Mouse (Mus musculus) embryo, embryonic 11.5 days (tissue): Measurements from ENCODE around the gene Bcam.
"Not testable (repeated sequence)": the region's sequence is repeated elsewhere in the genome, so short reads cannot be mapped to it uniquely, and the experiment has no call there.

Experiments used
- DNase-seq: peaks from one replicate; pipeline ENCODE4 v3.0.0-alpha.2; 2012; ENCODE audit warnings: low read depth, low spot score

Gene Bcam

DNA sequence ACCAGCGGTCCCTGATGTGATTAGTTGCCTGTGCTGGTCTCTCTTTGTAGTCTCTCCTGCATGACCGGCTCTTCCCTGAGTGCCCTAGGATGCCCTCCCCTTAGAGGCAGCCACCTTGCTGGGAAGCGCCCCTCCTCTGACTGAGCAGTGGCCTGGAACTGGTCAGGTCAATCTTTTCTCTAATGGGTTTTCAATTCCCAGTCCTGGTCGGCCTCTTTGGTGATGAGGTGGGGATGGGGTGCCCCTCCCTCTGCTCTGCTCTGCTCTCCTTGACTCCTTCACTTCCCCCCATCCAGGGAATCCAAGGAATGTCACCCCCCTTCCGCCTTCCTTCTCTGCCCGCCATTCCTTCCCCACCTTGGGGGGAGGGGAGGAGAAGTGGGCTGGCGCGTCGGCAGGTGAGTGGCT, at the start of gene Bcam:
TSS of gene Bcam (minus strand) at position 33 of the 408 bp plus-strand sequence.
- DNase-seq: no peak

GRCm38 (mm10) chr7:19818875-19819274, 48.1 kb upstream of the Bcam start:
- no peak for DNase-seq

DNA sequence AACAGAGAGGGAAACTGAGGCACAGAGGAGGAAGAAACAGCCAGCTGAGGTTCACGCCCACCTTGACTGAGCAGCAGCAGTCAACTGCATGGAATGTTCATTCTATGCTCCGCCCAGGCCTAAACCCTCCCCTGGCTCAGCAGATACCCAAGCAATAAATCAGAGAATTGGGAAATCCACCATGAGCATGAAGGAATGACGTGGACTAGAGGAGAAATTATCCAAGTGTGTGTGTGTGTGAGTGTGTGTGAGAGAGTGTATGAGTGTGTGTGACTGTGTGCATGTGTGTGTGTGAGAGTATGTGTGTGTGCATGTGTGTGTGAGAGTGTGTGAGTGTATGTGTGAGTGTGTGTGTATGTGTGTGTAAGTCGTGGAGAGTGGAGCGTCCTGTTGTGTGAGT, 47.6 kb upstream of the Bcam start:
- DNase-seq: no peak

DNA sequence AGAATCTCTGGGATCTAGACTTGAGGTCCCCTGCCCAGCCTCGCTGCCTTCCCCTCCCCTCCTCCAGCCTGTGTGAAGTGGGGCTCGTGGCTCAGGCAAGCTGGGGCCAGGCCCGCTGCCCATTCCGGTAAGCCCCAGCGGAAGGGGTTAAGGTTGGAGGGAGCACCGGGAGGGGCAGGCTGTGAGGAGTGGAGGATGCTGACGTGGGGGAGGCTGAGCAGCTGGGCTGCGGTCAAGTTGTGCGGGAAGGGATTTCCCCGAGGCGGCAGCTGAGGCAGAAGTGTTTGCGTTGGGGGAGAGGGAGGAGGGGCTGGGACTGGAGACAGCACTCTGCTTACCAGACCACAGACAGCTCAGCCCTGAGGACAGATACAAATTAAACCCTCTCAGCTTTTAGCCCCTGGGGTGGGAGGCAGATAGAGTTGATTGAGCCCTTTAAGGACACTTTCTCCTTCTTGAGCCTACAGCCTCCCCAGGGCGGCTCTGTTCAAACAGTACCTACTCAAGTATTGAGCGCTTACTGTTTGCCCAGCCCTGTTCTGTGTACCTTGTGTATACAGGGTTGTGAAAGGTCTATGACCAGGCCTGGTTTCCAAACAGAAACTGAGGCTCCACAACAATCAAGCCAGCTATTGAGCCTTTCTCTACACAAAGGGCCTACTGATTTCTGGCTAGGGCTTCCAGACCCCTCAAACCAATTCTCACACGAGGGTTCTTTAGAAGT, 46.7 kb upstream of the Bcam start:
- DNase-seq: peak; percentile 48

DNA sequence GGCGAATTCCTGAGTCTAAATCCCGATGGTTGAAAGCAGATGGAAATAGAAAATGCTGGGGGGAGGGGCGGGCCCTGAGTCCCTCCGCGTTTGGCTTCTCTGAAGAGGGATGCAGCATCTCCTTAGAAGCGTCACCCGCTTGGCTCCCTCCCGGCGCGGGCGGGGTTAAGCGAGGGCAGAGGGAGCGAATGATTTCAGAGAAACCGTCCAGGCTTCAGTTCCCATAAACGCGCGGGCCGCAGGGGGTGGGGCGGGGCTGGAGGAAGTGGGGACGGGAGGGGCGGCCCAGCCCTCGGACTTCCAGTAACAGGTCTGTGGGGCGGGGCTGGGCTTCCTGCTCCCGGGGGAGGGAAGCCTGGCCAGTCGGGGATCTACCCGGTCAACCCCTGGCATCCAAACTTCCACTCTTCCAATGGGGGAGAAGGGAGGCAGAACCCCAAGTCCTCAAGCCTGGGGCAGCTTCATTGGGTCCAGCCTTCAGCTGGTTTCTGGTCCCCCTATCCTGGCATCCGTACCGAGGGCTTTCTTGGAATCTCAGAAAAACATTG, 45.5 kb upstream of the Bcam start:
- peak; percentile 48 for DNase-seq

GRCm38 (mm10) chr7:19815296-19816223, 44.7 kb upstream of the Bcam start:
- DNase-seq: no peak

DNA sequence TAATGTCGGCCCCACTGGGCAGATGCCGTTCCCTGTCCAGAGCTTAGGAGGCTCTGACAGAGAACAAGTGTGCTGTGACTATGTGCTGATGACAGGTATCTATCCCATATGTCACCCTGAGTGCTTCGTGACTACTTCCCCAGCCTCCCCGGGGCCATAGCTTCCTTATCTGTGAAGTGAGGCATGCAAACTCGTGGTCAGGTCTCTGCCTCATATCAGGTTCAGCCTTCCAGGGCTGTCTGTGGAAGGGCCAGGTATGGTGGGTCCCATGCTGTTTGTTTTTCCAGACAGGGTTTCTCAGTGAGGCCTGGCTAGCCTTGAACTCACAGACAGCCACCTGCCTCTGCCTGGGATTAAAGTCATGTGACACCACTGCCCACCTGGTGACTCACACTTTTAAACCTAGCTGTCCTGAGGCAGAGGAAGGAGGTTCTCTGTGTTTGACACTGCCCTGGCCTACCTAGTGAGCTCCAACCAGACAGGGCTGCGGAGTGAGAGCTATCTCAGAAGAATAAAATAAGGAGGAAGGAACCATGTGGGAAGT, 42.8 kb upstream of the Bcam start:
- DNase-seq: no peak

GRCm38 (mm10) chr7:19813161-19813560, 42.3 kb upstream of the Bcam start:
- no peak for DNase-seq

GRCm38 (mm10) chr7:19811114-19811513, 40.3 kb upstream of the Bcam start:
- no peak for DNase-seq

- DNase-seq: no peak
Observed at GRCm38 (mm10) chr7:19809369-19809768, 38.6 kb upstream of the Bcam start.

DNA sequence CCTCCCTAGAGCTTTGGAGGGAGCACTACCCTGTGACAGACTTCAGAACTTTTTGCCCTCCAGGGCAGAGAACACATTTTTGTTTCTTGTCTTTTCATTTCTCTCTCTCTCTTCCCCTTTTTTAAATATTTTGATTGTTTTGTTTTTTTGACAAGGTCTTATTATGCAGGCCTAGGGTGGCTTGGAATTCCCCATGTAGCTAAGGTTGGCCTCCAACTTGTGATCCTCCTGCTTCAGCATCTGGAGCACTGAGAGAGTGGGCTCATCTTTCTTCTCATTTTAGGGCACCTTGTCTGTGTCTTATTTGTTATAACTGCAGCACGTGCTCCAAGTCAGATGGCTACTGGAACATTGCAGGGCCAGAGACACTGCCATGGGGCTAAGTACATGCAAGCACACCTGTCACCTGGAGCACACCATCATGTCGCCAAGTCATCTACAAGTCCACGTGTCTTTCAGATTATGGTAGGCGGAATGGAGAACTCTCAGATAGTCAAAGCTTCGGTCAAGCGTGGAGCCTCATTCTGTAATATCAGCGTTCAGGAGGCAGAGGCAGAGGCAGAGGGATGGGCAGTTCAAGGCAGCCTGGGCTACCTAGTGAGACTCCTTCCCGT, 35.6 kb upstream of the Bcam start:
- DNase-seq: no peak

DNA sequence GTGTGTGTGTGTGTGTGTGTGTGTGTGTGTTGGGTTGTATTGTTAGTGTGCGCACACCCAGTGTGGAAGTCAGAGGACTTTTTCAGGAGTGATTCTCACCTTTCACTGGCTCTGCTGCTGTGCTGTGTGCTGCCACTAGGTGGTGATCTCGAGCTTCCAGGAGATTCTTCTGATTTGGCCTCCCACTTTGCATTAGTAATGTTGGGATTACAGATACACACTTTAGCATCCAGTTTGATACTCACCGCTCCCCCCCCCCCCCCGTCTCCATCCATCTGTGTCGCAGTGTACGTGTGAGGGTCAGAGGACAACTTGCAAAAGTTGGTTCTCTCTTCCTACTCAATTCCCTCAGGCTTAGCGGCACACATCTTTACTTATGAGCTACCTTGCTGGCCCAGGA, 32.2 kb upstream of the Bcam start:
- no peak for DNase-seq

GRCm38 (mm10) chr7:19800764-19801163, 29.9 kb upstream of the Bcam start:
- peak; percentile 56 for DNase-seq

- no peak for DNase-seq
Observed at GRCm38 (mm10) chr7:19796697-19797588, 26.1 kb upstream of the Bcam start, which contains the start of gene Cblc. Cblc (minus strand) TSS chr7:19796809.

- no peak for DNase-seq
Observed at GRCm38 (mm10) chr7:19796254-19796653, 25.4 kb upstream of the Bcam start.

DNA sequence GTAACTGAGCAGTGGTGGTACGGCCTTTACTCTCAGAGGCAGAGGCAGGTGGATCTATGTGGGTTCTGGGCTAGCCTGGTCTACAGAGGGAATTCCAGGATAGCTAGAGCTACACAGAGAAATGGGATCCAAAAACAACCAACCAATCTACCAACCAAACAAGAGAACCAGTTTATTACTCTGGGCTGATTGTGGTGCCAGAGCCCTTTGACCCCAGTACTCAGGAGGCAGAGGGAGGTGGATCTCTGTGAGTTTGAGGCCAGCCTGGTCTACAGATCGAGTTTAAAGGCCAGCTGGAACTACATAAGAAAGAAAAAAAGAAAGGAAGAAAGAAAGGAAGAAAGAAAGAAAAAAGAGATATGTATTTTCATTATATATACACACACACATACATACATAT, 24.4 kb upstream of the Bcam start:
- DNase-seq: no peak

DNA sequence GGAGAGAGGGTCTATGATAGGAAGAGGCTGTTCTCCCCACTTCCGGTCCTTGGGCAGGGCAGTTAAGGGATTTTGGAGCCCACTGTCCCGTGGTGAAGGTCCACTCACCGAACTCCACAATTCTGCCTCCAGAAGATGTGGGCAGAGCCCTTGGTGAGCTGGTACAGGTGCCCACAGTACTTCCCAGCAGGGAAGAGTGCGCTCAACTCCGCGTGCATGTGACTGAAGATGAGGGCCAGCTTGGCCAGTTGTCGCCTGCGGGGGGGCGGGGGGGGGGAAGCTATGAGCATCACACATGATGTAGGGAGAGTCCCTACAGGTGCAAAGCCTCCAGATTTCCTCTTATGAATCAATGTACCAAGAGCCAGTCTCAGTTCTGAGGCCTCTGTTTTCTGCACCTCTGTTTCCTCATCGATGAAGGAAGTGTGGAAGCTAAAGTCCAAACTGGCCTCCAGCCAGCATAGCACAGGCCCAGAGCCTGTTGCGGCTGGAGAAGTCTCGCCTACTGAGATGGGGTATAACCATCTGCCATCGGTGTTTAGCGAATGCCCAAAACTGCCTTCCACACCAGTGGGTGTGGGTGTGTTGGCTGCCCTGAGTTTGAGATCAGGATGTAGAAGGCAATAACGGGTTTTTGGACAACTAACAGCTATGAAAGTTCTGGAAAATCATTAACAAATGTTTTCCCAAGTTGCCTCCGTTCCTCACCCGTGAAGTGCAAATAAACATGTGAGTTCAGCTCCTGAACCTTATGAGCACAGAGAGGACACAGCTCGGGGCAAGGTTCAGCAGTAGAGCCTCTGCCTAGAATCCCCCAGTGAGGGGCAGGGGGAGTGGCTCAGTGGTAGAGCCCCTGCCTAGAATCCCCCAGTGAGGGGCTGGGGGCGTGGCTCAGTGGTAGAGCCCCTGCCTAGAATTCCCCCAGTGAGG, 22.1 kb upstream of the Bcam start:
- no peak for DNase-seq

GRCm38 (mm10) chr7:19791504-19791903, 20.7 kb upstream of the Bcam start:
- DNase-seq: not testable (repeated sequence)

GRCm38 (mm10) chr7:19789904-19790347, 19.1 kb upstream of the Bcam start:
- peak; percentile 78 for DNase-seq
